Mouse (Mus musculus): ENCODE results near the gene Tmem91. TPM values are rescaled to one million over a fixed set of nuclear protein-coding genes. Genes with fewer than 3 reads are reported as not detected.

The Tmem91 gene
- total RNA-seq, 1 experiment = 0.94 TPM

DNA sequence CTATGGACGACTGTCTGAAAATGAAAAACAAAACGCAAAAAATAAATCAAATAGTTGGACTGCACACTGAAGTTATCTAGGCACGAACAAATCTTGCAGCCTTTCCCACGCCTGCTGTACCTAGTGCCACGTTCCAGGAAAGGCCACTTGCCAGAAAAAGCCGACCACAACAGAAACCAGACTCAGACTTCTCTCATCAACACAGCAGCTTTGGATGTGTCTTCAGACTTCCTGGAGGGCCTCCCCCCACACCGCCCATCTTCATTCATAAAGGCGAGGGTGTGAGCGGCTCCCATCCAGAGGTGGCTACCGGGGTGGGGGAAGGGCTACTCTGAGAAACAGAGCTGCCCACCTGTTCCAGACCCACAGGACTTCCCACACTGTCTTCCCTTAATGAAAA lies 30.8 kb downstream of the Tmem91 start:
- Histone ChIP-seq H3K9me3 (ENCODE audit: control insufficient read depth, insufficient read depth, low read depth, low read length) (no peaks in the 10 kb centered on the region), H3K36me3 (ENCODE audit: control insufficient read depth, insufficient read depth, low read length, poor library complexity, severe bottlenecking) (peaks cover 10% of the 10 kb centered on the region; the same call in 1 of the 2 replicates), H3K9ac (ENCODE audit: insufficient read depth, low read depth, low read length, poor library complexity, severe bottlenecking) (no peak overlapping the region), H3K4me1 (ENCODE audit: control insufficient read depth in 2 of 2, insufficient read depth in 2 of 2, low read length in 2 of 2, poor library complexity in 1 of 2) (peaks cover 2 to 23% of the 10 kb centered on the region in 2 experiments; a peak in 3 of 4 replicates), H3K4me3 (ENCODE audit: insufficient read depth in 1 of 2, low read depth in 1 of 2, low read length in 2 of 2, poor library complexity in 1 of 2, severe bottlenecking in 1 of 2) (no peak overlapping the region), H3K27ac (ENCODE audit: insufficient read depth, low read depth, low read length, poor library complexity, severe bottlenecking) (no peak overlapping the region)
- in situ Hi-C loops (cut with MboI; ENCODE audit: low sequenced_read_pairs in 2 of 2, unreplicated experiment in 2 of 2) = no loop called here
- TF ChIP-seq HCFC1 (IDR thresholded peaks at IDR 0.05; ENCODE audit: borderline replicate concordance, insufficient read depth, low read length) = no peak
- no peak for TF ChIP-seq ZC3H11A (IDR thresholded peaks at IDR 0.05; ENCODE audit: borderline replicate concordance, low read depth, low read length)
- TF ChIP-seq ZNF384 (IDR thresholded peaks at IDR 0.05; ENCODE audit: low read depth, low read length) = no peak
- TF ChIP-seq MAFK (IDR thresholded peaks at IDR 0.05; ENCODE audit: insufficient read depth, low read depth, low read length) = no peak
- no peak for TF ChIP-seq CHD2 (IDR thresholded peaks at IDR 0.05; ENCODE audit: low read depth, low read length)
- no peak for DNase-seq (ENCODE audit: low read depth, low spot score)

DNA sequence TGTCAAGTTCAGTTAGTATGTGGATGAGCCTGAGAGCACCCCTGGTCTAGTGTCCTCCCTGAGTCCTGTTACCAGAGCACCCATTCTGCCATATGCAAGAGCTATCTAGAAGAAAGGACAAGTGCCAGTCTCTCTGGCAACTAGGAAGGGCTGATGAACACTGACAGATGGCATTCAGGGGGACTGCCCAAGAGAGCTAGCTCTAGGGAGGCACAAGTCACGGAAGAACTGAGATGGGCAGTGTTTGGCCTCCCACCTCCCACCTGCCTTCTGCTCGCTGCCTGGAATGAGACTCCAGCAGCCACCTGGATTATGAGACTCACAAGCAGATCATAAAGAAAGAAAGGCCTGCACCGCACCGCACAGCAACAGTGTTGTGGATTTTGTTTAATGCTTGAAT lies 35.2 kb downstream of the Tmem91 start:
- H3K4me3 ChIP-seq (ENCODE audit: insufficient read depth in 1 of 2, low read depth in 1 of 2, low read length in 2 of 2, poor library complexity in 1 of 2, severe bottlenecking in 1 of 2) = no peak overlapping the region
- H3K4me1 ChIP-seq (ENCODE audit: control insufficient read depth in 2 of 2, insufficient read depth in 2 of 2, low read length in 2 of 2, poor library complexity in 1 of 2) = peaks cover 2 to 9% of the 10 kb centered on the region in 2 experiments; a peak in 3 of 4 replicates
- DNase-seq (ENCODE audit: low read depth, low spot score) = no peak
- no peak overlapping the region for H3K27ac ChIP-seq (ENCODE audit: insufficient read depth, low read depth, low read length, poor library complexity, severe bottlenecking)
- no peaks in the 10 kb centered on the region for H3K9me3 ChIP-seq (ENCODE audit: control insufficient read depth, insufficient read depth, low read depth, low read length)
- in situ Hi-C loops (cut with MboI; ENCODE audit: low sequenced_read_pairs in 2 of 2, unreplicated experiment in 2 of 2) = no loop called here
- H3K36me3 ChIP-seq (ENCODE audit: control insufficient read depth, insufficient read depth, low read length, poor library complexity, severe bottlenecking) = peaks cover 26% of the 10 kb centered on the region
- TF ChIP-seq ZC3H11A (IDR thresholded peaks at IDR 0.05; ENCODE audit: borderline replicate concordance, low read depth, low read length) (no peak), ZNF384 (IDR thresholded peaks at IDR 0.05; ENCODE audit: low read depth, low read length) (no peak), CHD2 (IDR thresholded peaks at IDR 0.05; ENCODE audit: low read depth, low read length) (no peak), MAFK (IDR thresholded peaks at IDR 0.05; ENCODE audit: insufficient read depth, low read depth, low read length) (no peak), HCFC1 (IDR thresholded peaks at IDR 0.05; ENCODE audit: borderline replicate concordance, insufficient read depth, low read length) (no peak)
- H3K9ac ChIP-seq (ENCODE audit: insufficient read depth, low read depth, low read length, poor library complexity, severe bottlenecking) = no peak overlapping the region

DNA sequence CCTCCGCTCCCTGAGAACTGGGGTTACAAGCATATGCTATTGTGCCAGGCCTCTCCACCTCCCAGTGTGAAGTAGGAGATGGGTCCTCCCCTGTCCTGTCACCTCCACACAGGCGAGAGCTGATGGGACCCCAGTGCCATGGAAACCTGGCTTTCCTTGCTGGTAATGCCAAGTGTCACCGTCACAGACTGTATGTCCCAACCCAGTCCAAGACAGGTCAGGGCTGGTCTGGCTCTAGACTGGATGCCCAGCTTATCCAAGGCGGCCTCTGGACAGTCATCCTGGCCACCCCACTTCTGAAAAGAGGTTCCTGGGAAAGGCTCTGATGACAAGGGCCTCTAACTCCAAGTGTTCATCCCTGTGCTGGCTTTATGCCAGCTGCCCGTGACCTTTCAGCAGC lies 37.9 kb downstream of the Tmem91 start:
- in situ Hi-C loops (cut with MboI; ENCODE audit: low sequenced_read_pairs in 2 of 2, unreplicated experiment in 2 of 2) = no loop called here
- Histone ChIP-seq H3K36me3 (ENCODE audit: control insufficient read depth, insufficient read depth, low read length, poor library complexity, severe bottlenecking) (peaks cover 34% of the 10 kb centered on the region), H3K9ac (ENCODE audit: insufficient read depth, low read depth, low read length, poor library complexity, severe bottlenecking) (no peak overlapping the region)

DNA sequence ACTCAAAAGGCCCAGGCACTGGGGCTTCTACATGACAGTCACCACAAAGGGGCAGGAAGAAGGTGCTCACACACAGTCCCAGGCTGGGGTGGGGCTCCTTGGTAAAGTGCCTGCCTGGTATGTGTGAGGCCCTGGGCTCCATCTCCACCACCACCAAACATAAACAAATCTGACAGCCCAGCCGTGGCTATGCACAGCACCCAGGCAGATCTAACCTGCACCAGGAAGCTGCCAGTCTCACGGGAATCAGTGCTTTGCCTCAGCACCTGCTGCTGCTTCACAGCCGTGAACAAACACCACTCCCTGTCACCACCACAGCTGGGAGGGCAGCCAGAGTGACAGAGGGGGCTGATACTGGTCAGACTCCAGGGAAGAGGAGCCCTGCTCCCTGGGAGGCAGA lies 38.6 kb downstream of the Tmem91 start:
- Histone ChIP-seq H3K9ac (ENCODE audit: insufficient read depth, low read depth, low read length, poor library complexity, severe bottlenecking) (no peak overlapping the region), H3K36me3 (ENCODE audit: control insufficient read depth, insufficient read depth, low read length, poor library complexity, severe bottlenecking) (peaks cover 33% of the 10 kb centered on the region), H3K4me1 (ENCODE audit: control insufficient read depth in 2 of 2, insufficient read depth in 2 of 2, low read length in 2 of 2, poor library complexity in 1 of 2) (no peaks in the 10 kb centered on the region), H3K27ac (ENCODE audit: insufficient read depth, low read depth, low read length, poor library complexity, severe bottlenecking) (no peak overlapping the region), H3K4me3 (ENCODE audit: insufficient read depth in 1 of 2, low read depth in 1 of 2, low read length in 2 of 2, poor library complexity in 1 of 2, severe bottlenecking in 1 of 2) (no peak overlapping the region), H3K9me3 (ENCODE audit: control insufficient read depth, insufficient read depth, low read depth, low read length) (no peaks in the 10 kb centered on the region)
- in situ Hi-C loops (cut with MboI; ENCODE audit: low sequenced_read_pairs in 2 of 2, unreplicated experiment in 2 of 2) = no loop called here
- no peak for DNase-seq (ENCODE audit: low read depth, low spot score)
- no peak for TF ChIP-seq HCFC1 (IDR thresholded peaks at IDR 0.05; ENCODE audit: borderline replicate concordance, insufficient read depth, low read length)

More for the DNA sequence above, 37.9 kb downstream of the Tmem91 start:
- Histone ChIP-seq H3K9me3 (ENCODE audit: control insufficient read depth, insufficient read depth, low read depth, low read length) (no peaks in the 10 kb centered on the region), H3K4me1 (ENCODE audit: control insufficient read depth in 2 of 2, insufficient read depth in 2 of 2, low read length in 2 of 2, poor library complexity in 1 of 2) (no peaks in the 10 kb centered on the region), H3K4me3 (ENCODE audit: insufficient read depth in 1 of 2, low read depth in 1 of 2, low read length in 2 of 2, poor library complexity in 1 of 2, severe bottlenecking in 1 of 2) (no peak overlapping the region), H3K27ac (ENCODE audit: insufficient read depth, low read depth, low read length, poor library complexity, severe bottlenecking) (no peak overlapping the region)
- no peak for DNase-seq (ENCODE audit: low read depth, low spot score)
- no peak for TF ChIP-seq ZC3H11A (IDR thresholded peaks at IDR 0.05; ENCODE audit: borderline replicate concordance, low read depth, low read length)
- TF ChIP-seq HCFC1 (IDR thresholded peaks at IDR 0.05; ENCODE audit: borderline replicate concordance, insufficient read depth, low read length) = no peak
- no peak for TF ChIP-seq CHD2 (IDR thresholded peaks at IDR 0.05; ENCODE audit: low read depth, low read length)
- TF ChIP-seq MAFK (IDR thresholded peaks at IDR 0.05; ENCODE audit: insufficient read depth, low read depth, low read length) = no peak
- TF ChIP-seq ZNF384 (IDR thresholded peaks at IDR 0.05; ENCODE audit: low read depth, low read length) = no peak

DNA sequence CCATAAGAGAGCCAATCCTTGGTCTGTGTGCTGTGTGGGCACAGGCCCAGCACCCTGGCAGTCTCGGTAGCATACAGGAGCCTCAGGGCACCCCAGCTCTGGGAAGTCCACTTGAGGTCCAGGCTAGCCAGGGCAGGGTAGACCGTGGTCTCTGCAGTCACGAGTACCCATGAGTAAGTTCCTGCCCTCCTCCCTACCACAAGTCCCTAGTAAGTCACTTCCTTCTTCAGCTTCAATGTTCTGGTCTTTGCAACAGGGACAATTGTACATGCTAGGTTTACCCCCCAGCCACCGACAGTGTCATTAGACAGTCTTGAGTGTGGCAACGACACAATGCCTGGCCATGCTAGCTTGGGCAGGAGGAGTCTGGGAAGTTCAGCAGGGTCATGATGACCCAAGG lies 42.3 kb downstream of the Tmem91 start:
- H3K9ac ChIP-seq (ENCODE audit: insufficient read depth, low read depth, low read length, poor library complexity, severe bottlenecking) = no peak overlapping the region
- in situ Hi-C loops (cut with MboI; ENCODE audit: low sequenced_read_pairs in 2 of 2, unreplicated experiment in 2 of 2) = no loop called here
- TF ChIP-seq ZC3H11A (IDR thresholded peaks at IDR 0.05; ENCODE audit: borderline replicate concordance, low read depth, low read length) = no peak
- no peak for TF ChIP-seq CHD2 (IDR thresholded peaks at IDR 0.05; ENCODE audit: low read depth, low read length)
- no peak for TF ChIP-seq MAFK (IDR thresholded peaks at IDR 0.05; ENCODE audit: insufficient read depth, low read depth, low read length)
- no peak for TF ChIP-seq HCFC1 (IDR thresholded peaks at IDR 0.05; ENCODE audit: borderline replicate concordance, insufficient read depth, low read length)
- no peak overlapping the region for H3K4me3 ChIP-seq (ENCODE audit: insufficient read depth in 1 of 2, low read depth in 1 of 2, low read length in 2 of 2, poor library complexity in 1 of 2, severe bottlenecking in 1 of 2)
- no peak for DNase-seq (ENCODE audit: low read depth, low spot score)
- no peaks in the 10 kb centered on the region for H3K9me3 ChIP-seq (ENCODE audit: control insufficient read depth, insufficient read depth, low read depth, low read length)
- H3K27ac ChIP-seq (ENCODE audit: insufficient read depth, low read depth, low read length, poor library complexity, severe bottlenecking) = no peak overlapping the region
- peaks cover 29% of the 10 kb centered on the region for H3K36me3 ChIP-seq (ENCODE audit: control insufficient read depth, insufficient read depth, low read length, poor library complexity, severe bottlenecking)
- H3K4me1 ChIP-seq (ENCODE audit: control insufficient read depth in 2 of 2, insufficient read depth in 2 of 2, low read length in 2 of 2, poor library complexity in 1 of 2) = peaks cover 0 to 6% of the 10 kb centered on the region in 2 experiments; a peak in 2 of 4 replicates

Data from ES-E14 (cell line).